Mouse (Mus musculus) bone marrow, adult 2 months (tissue): ENCODE results near the gene Ifi35.

Experiments
- CTCF ChIP-seq: fragments of 200-500 bp; IDR thresholded peaks from 2 replicates; pipeline ENCODE4 v1.5.1; 2011; ENCODE audit warnings: low read length, control low read depth; ENCODE audit not compliant: control insufficient read depth, insufficient read depth
- POLR2A ChIP-seq: fragments of 200-500 bp; IDR thresholded peaks from 2 replicates; pipeline ENCODE4 v1.6.1; 2011; ENCODE audit warnings: low read depth, mild to moderate bottlenecking, control low read depth, low read length, borderline replicate concordance; ENCODE audit not compliant: control insufficient read depth

GRCm38 (mm10) chr11:101470206-101470605, 22.0 kb downstream of the Ifi35 start:
- no peak for TF ChIP-seq CTCF
- TF ChIP-seq POLR2A, result no peak
